Mouse (Mus musculus): ENCODE results near the gene Cacnb1. TPM values are rescaled to one million over a fixed set of nuclear protein-coding genes. Genes with fewer than 3 reads are reported as not detected.

Gene Cacnb1
- 100 to 1,000 TPM; 100 to 104 TPM for total RNA-seq (2021)

DNA sequence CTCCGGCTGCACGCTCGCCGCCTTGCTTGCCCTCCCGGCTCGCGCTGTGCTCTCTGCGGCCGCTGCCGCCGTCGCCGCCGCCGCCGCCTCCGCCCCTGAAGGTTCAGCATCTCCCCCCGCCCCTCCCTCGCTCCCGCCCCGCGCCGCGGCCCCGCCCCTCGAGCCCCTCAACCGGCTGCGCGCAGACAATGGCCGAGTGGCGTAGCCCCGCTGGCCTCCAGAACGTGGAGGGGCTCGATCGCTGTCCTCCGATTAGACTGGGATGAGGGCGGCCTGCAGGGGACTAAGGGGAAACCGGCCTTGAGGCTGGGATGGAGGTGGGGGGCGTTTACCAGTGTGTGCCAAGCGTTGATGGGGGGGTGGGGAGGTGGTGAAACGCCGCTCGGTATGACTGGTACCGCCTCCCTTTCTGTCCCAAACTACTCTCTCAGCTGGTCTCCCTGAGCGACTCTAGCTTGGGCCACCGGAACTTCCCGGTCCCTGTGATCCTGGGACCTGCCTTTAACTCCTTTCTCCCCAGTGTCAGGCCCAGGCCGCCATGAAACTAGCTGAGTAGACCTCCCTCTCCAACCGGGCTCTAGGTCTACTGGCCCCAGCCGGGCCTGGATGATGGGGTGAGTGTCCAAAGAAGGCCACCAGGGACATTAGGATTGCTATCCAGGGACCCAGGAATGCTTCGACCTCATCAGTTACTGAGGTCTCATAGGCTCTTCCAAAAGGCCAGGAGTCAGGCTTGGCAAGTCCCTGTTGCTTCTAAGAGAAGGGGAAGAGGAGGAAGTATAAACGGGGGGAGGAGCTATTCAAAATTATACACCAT is at the start of gene Cacnb1:
TSS of gene Cacnb1 (minus strand) at position 480 of the 817 bp plus-strand sequence.
- intact Hi-C loops (cut with DNase I) = no loop called here
- peak; percentile 86 for DNase-seq

DNA sequence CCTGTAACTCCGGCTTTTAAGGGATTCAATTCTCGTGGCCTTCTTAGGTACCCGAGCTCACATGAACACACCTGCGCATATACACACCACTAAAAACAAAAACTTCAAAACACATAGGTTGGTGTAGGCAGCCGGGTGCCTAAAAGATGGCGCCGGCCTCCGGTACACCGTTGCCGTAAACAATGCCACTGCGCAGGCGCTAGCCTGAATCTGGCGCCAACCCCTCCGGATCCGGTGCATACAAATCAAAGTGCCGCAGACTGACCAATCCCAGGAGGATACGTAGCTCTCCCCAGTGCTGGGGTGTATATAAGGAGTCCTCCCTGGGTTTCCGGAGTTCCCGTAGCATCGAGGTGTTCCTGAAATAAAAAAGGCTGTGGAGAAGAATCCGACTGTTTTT is 44.4 kb upstream of the Cacnb1 start:
- intact Hi-C loops (cut with DNase I) = no loop called here
- DNase-seq = no peak

DNA sequence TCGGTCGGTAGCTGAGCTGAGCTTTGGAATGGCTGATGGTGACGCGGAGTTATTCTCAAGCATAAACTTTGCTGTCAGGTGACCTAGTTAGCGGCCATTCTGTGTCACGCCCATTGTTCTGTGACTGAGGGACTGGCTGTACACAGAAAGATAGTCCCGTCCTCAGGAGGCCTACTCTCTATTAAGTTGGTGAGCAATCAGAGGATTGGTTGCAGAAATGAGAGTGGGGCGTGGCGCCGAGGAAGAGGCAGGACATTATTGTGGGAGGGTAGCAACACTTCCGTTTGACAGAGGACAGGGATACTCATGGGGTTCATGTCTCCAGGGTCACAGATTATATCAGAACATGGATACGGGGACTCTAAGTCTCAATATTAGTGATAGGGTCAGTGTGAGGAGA is 43.4 kb upstream of the Cacnb1 start:
- intact Hi-C loops (cut with DNase I) = no loop called here
- no peak for DNase-seq

DNA sequence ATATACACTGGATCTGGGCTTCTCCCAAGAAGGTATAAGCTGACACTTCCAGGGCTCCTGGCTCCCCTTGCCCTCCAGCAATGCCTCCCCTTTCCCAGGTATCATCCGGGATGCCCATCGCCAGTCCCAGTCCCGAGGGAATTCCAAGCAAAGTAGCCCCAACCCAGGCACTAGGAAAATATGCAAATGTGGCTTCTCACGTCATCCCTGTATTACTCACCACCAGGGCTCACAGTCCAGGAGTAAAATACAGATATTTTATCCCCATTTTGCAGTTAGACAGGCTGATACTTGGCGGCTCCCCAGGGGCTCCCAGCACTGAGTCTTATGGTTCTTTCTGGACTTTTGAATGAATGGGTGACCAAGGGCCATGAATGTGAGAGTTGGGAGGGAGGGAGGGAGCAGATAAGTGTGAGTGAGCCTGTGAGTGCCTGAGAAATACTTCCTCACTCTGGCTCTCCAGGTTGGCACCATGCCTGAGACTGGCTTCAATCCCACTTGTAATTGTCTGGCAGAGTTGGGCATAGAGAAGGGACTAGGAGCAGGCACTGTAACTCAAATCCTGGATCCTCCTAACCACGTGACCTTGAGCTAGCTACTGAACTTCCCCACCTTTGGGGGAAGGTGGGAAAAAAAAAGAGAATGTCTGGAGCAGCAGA is 39.2 kb upstream of the Cacnb1 start:
- peak; percentile 86 for DNase-seq
- intact Hi-C loops (cut with DNase I) = no loop called here

DNA sequence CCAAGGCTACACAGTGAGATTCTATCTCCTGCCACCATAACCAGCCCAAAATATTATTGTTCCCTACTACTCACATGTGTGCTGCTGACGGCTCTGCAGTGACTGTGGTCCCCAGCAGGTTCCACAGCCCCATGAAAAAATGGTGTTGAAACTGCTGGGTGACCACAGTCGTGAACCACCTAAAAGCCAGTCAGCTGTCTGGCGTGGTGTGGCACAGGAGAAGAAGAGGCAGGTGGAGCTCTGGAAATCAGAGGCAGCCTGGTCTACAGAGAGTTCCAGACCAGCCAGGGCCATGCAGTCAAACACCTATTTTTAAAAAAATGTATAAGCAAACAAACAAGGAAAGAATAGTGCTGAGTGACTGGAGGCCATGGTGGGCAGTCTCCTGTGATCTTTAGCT is 38.6 kb upstream of the Cacnb1 start:
- DNase-seq = no peak
- intact Hi-C loops (cut with DNase I) = no loop called here

DNA sequence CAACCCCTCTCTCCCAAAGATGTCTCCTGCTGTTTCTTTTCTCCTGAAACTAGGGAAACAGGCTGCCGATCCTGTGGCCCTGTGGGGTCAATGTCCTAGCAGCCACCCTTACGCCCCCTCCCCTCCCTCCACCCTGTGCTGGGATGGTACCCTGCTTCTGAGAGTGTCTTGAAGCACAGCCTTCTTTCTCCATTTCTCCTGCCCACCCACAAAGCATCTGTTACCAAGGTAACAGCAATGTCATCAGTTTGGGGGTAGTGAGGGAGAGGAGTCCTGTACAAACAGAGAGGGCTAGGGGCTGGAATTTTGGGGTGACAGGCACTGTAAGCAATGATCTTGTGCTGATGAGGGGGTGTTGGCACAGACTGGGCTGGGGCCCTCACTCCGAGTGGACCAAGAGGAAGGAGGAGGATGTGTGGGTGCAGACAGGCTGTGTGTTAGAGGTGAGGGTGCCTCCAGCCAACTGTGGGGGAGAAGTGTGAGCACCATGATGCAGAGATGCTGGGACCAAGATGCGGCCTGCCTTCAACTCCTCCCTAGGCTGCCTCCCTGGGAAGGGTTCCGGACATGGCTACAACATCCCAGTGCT is 37.4 kb upstream of the Cacnb1 start:
- no peak for DNase-seq
- intact Hi-C loops (cut with DNase I) = no loop called here

DNA sequence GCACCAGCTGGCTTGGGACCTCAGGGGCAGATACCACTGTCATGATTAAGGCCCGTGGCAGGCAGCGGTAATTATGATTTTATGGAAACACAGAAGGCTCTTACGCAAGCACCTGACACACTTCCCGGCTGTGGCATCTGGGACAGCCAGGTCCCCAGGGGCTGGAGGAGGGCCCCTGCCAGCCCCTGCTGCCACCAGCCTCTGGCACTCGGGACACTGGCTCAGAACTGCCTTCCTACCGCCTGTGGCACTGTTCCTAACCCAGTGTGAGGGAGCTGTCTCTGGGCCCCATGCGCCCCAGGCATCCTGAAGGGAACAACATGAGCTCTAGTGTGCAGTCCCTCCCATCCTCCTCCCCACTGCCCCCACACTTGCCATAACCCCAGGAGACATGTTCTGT is 36.8 kb upstream of the Cacnb1 start:
- intact Hi-C loops (cut with DNase I) = no loop called here
- peak; percentile 53 for DNase-seq

DNA sequence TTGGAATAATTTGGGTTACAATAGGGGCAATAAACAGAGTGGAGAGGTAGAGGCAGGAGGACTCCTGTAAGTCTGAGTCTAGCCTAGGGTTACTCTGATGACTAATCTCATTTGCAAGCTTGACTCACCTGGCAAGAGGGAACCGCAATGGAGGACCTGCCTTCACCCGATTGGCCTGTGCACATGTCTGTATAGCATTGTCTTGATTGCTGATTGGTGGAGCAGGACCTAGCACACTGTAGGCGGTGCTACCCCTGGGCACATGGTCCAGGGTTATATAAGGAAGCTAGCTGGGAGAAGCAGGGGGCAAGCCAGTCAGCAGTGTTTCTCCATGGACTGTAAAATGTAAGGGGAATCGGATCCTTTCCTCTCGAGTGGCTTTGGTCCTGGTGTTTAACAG is 35.2 kb upstream of the Cacnb1 start:
- DNase-seq = no peak
- intact Hi-C loops (cut with DNase I) = no loop called here

DNA sequence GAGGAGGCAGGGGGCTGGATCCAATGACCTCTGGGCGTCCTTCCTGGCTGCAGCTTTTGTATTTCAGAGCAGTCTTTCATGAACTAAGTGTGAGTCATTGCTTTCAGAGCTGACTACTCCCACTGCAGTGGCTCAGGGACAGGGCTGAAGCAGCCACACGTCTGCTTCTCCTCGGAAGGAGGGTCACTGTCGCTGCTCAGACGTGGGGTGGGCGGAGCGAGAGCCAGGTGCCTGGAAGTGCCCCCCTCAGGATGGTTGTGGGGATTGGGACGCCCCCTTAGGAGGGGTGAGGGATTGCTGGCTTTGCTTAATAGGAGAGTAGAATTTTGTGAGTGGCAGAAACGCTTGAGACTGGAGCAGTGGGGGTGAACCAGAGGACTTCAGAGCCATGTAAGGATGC is 34.6 kb upstream of the Cacnb1 start:
- intact Hi-C loops (cut with DNase I) = no loop called here
- no peak for DNase-seq

DNA sequence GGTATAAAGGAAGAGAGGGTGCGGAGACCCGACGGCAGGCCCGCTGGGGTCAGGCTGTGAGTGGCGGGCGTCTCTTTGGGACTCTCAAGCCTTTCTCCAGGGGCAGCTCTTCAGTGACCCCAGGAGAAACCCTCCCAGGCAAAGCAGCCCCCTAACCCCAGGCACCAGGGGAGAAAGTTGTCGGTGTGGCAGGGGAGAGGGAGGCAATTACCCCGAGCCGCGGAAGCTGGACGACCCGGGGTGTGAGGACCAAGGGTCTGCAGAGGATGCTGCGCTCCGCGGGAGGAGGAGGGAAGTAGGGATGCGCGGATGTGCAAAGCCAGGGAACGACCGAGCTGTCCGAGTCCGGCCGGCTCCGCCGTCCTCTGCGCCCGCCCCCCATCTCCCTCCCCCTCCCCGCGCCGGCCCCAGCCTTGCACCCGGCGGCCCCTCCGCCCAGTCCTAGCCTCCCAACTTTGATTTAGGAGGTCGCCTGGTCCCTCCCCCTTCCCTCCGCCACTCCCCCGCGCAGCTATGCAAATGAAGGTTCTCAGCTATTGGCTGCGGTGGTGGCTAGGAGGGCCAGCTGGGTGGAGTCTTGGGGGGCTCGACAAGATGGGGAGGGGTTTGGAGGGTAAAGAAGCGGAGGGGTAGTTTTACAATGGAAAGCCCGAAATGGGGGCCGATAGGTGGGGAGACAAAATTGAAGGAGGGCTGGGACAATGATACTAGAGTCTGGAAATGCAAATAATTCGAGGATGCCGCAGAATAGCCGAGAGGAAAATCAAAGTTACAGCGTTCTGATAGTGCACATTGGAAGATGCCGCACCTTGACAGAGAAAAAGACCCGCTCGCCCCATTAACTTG is 30.4 kb upstream of the Cacnb1 start, which contains the start of gene Stac2:
TSS of gene Stac2 (minus strand) at position 474 of the 846 bp plus-strand sequence.
- intact Hi-C loops (cut with DNase I) = no loop called here

DNA sequence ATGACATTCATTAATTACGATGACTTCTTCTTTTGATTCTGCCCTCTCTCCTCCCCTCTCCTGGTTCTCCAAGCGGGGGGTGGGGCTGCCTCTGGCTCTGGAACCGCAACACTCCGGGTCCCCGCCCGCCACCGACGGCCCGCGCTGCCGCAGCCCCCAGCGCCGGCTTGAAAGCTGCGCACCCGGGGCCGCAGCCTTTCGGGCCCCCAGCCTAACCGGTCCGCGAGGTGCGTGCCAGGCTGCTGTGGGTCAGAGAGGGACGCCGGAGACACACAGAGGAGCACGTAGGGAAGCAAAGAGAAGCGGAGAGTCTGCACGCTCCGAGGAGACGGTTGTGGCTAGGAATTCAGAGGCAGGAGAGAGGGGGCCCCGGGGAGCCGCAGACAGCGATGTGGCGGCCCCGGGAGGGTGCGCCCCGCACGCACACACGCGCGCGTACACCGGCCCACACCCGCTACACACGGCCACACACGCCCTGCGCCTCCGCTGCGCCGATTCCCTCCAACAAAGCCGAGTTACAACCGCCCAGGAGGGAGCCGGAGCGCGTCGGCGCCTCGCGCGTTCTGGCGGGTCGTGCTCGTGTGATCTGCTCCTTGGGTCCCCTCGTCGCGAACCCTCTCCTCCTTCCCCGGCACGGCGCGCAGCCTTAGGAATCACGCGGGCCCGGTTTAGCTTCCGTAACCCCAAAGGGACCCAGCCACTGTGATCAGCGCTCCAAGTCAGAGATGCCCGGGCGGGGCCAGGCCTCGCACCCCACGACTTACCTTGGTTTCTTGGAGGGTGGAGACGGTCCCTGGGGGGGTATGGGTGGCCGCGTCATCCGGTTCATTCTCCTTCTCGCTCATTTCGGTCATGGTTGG is 29.5 kb upstream of the Cacnb1 start:
- intact Hi-C loops (cut with DNase I) = no loop called here
- no peak for DNase-seq

More for the DNA sequence above, 30.4 kb upstream of the Cacnb1 start, which contains the start of gene Stac2:
- DNase-seq = peak; percentile 79

DNA sequence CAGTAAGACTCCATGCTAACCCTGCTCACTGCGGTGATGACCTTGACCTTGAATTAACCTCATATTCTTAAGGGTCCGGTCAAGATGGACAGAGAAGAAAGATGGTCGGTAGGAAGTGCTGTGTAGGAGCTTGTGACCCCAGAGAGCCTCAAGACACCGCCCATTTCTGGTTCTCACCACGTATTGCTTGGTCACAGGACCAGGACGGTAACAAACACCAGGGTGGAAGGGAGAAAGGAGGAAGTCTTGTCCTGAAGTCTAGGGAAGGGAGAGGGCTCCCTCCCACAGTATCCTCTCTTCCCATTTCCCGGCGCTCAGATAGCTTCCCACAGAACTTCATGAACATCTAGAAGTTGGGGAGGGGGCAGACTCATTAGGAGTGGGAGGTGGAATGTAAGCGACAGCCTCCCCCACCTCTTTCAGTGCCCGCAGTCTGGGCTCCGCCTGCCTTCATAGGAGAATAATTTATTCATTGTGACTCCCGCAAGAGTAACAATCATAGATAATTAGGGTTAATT is 28.8 kb upstream of the Cacnb1 start:
- intact Hi-C loops (cut with DNase I) = no loop called here
- DNase-seq = no peak

DNA sequence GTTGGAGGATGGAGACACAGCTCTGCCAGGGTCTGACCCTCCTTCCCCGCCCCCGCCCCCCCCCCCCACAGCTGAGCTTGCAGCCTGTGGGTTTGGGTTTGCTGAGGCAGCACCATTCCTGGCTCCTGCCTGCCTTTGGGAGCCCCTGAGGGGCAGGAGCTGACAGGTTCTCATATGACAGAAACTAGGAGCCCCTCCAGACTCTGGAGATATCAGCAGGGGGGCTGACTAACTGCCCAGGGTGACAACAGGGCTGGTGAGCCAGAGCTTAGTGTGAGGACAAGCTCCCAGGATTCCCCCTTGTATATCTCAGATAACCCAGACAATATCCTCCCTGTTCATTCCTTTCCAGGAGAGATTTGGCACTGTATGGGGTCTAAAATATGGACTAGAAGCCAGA is 28.1 kb upstream of the Cacnb1 start:
- intact Hi-C loops (cut with DNase I) = no loop called here
- DNase-seq = no peak

DNA sequence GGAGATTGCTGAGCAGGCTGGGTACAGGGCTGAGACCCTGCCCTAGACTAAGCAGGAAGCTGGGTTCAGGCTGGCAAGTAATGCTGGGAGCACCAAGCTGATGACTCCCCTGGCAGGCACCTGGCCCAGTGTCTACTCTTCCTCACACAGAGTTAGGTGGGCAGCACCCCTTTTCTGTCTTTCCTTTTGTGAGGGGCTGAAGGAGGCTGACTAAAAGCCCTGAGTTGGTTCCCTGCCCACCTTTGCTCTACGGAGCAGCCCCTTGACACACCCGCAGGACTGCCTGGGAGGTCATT is 27.6 kb upstream of the Cacnb1 start:
- intact Hi-C loops (cut with DNase I) = no loop called here
- no peak for DNase-seq

DNA sequence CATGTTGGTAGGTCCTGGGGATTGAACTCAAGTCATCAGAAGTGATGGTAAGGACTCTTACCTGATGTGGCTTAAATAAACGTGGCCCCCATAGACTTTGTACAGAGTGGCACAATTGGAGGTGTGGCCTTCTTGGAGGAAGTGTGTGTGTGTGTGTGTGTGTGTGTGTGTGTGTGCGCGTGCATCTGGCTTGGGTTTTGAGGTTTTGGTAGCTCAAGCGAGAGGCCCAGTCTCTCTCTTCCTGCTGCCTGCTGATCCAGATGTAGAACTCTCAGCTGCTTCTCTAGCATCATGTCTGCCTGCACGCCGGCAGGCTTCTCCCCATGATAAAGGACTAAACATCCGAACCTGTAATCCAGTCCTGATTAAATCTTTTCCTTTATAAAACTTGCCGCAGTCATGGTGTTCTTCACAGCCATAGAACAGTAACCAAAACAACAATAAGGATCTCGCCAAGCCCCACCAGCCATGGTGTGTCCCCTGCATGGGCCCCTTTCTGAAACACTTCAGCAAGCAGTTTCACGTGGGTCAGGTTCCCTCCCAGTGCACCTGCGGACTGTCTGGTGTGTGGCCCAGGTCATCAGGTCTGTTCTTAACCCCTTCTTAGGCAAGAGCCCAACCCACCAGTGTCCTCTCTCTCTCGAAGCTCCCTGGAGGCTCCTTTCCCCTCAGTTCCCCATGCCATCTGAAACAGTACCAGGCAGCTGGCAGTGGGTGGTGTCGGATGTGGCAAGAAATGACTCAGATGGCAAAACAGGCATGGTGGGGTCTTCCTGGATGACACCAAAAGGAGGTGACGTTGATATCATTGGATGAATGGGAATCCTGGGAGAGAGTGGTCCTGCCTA is 27.1 kb upstream of the Cacnb1 start:
- DNase-seq = no peak
- intact Hi-C loops (cut with DNase I) = no loop called here

DNA sequence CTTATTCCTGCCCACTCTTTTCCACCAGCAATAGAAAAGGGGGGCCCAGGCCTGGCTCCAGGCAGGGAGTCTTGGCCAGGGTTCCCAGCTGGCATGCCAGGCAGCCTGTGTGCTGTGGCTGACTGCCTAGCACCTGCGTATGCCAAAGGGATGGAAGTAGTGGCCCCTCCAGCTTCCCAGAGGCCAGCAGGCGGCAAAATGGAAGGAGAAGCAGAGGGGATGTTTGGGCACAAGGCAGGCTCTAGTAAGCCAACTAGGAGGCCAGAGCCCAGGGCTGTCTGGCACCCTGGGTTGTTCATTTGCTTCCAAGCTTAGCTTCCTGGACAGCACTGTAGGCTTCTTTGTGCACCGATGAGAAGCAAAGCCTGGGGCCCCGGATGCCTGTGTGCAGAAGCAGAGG is 24.9 kb upstream of the Cacnb1 start:
- intact Hi-C loops (cut with DNase I) = no loop called here
- peak; percentile 89 for DNase-seq

DNA sequence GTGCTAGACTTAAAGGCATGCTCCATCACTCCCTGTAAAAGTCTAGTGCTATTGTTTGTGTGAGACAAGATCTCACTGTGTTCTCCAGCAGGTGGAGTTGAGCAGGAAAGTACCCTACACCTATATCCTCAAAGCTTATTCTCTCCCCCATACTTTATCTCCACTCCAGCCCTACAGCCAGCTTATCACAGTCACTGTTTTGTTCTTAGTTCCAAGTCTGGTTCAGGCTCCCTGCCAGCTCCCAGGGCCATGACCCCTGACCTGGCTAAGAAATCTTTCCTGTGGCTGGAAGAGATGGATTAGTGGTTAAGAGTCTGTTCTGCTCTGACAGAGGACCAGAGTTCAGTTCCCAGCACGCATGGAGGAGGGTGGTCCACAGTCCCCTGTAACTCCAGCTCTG is 23.6 kb upstream of the Cacnb1 start:
- no peak for DNase-seq
- intact Hi-C loops (cut with DNase I) = no loop called here

DNA sequence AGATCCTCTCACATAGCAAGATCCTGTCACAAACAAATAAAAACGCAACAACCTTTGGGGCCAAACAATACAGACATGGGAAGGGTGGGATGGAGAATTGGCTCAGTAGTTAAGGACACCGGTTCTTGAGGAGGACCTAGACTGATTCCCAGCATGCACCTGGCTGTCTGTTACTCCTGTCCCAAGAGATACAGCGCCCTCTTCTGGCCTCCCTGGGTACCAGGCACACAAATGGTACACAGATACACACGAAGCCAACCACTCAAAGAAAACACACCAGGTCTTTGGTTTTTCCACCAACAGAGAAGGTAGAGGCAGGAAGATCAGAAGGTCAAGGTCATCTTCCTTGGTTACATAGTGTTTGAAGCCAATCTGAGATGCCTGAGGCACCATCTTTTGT is 22.8 kb upstream of the Cacnb1 start:
- DNase-seq = no peak
- intact Hi-C loops (cut with DNase I) = no loop called here

DNA sequence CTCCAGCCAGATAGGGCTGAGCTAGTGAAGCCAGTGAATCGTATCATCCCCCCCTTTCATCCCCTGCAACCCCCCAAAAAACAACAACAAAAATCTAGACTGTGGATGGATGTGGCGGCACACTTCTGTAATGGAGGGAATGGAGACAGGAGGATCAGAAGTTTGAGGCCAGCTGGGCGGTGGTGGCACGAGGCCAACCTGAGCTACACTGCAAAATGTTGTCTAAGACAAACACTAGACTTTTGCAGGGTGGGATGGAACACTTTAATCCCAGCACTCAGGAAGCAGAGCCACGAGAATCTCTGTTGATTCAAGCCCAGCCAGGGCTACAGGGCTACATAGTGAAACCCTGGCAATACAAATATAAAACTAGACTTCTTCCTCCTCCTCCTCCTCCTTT is 21.2 kb upstream of the Cacnb1 start:
- intact Hi-C loops (cut with DNase I) = no loop called here
- no peak for DNase-seq
